Mouse (Mus musculus): ENCODE results near the gene Dact2.

GRCm38 (mm10) chr17:14188455-14188854 is 15.6 kb downstream of the Dact2 start:
- no peak for TF ChIP-seq TAL1 (IDR thresholded peaks at IDR 0.05; ENCODE audit: low read length)
- TF ChIP-seq GATA1 (IDR thresholded peaks at IDR 0.05; ENCODE audit: low read length): no peak
